Mouse (Mus musculus) C2C12 (cell line): ENCODE results near the gene Znrd1as. TPM values are rescaled to one million over a fixed set of nuclear protein-coding genes. Genes with fewer than 3 reads are reported as not detected.

Experiments
- H3K27me3 ChIP-seq: one replicate; pipeline ENCODE4 v1.6.1; 2011; ENCODE audit not compliant: control insufficient read depth, insufficient read depth, insufficient read length
- H3K36me3 ChIP-seq: one replicate; pipeline ENCODE4 v1.6.1; 2011; ENCODE audit not compliant: control insufficient read depth, insufficient read depth
- H3K4me3 ChIP-seq: one replicate; pipeline ENCODE4 v1.5.1; 2011; ENCODE audit warnings: mild to moderate bottlenecking, control low read depth; ENCODE audit not compliant: poor library complexity, insufficient read depth, severe bottlenecking
- H3K79me2 ChIP-seq: one replicate; pipeline ENCODE4 v1.6.1; 2011; ENCODE audit not compliant: control insufficient read depth, insufficient read depth
- H3K79me3 ChIP-seq: one replicate; pipeline ENCODE4 v1.6.1; 2011; ENCODE audit warnings: low read depth, control low read depth
- H3ac ChIP-seq: one replicate; pipeline ENCODE3; 2011; ENCODE audit warnings: low read depth; ENCODE audit not compliant: control insufficient read depth, insufficient read length
- CEBPB ChIP-seq: IDR thresholded peaks from one replicate; pipeline ENCODE4 v1.6.1; 2011; ENCODE audit warnings: low read depth, mild to moderate bottlenecking, control low read depth, moderate library complexity
- CTCF ChIP-seq: IDR thresholded peaks from one replicate; pipeline ENCODE4 v1.5.1; 2011; ENCODE audit not compliant: control insufficient read depth, insufficient read depth, insufficient read length
- FOSL1 ChIP-seq: IDR thresholded peaks from one replicate; pipeline ENCODE4 v1.8.0; 2011; ENCODE audit warnings: mild to moderate bottlenecking, low read length; ENCODE audit not compliant: poor library complexity, insufficient read depth, severe bottlenecking
- MAX ChIP-seq: IDR thresholded peaks from one replicate; pipeline ENCODE4 v1.6.1; 2011; ENCODE audit warnings: mild to moderate bottlenecking, control low read depth
- MYOD1 ChIP-seq: IDR thresholded peaks from one replicate; pipeline ENCODE4 v1.6.1; 2011; ENCODE audit warnings: low read depth; ENCODE audit not compliant: control insufficient read depth, insufficient read length
- MYOG ChIP-seq: IDR thresholded peaks from one replicate; pipeline ENCODE4 v1.6.1; 2011; ENCODE audit not compliant: control insufficient read depth, insufficient read length; ENCODE audit errors: extremely low read depth
- USF1 ChIP-seq: IDR thresholded peaks from one replicate; pipeline ENCODE4 v1.6.1; 2011; ENCODE audit warnings: low read depth, mild to moderate bottlenecking, control low read depth, moderate library complexity
- long read RNA-seq, 2 experiments: library from polyadenylated mRNA; unstranded; transcript quantifications; one replicate each; pipeline ENCODE4 v2.0.0; 2019 to 2020
- polyA plus RNA-seq: library from polyadenylated mRNA; unstranded; fragments of >200 nt; fragmentation: generic; extraction: Trizol; gene quantifications from one replicate; pipeline ENCODE4 v1.2.1, GENCODE M21; 2012; ENCODE audit warnings: missing spikeins

Znrd1as gene
- 3.2 TPM for polyA plus RNA-seq
- long read RNA-seq, experiment 1, partial matches to known transcripts: 0 of 6 reads
- long read RNA-seq, experiment 1, other reads (novel, unspliced or antisense): 1 of 6 reads
- long read RNA-seq, experiment 2: 0 reads

DNA sequence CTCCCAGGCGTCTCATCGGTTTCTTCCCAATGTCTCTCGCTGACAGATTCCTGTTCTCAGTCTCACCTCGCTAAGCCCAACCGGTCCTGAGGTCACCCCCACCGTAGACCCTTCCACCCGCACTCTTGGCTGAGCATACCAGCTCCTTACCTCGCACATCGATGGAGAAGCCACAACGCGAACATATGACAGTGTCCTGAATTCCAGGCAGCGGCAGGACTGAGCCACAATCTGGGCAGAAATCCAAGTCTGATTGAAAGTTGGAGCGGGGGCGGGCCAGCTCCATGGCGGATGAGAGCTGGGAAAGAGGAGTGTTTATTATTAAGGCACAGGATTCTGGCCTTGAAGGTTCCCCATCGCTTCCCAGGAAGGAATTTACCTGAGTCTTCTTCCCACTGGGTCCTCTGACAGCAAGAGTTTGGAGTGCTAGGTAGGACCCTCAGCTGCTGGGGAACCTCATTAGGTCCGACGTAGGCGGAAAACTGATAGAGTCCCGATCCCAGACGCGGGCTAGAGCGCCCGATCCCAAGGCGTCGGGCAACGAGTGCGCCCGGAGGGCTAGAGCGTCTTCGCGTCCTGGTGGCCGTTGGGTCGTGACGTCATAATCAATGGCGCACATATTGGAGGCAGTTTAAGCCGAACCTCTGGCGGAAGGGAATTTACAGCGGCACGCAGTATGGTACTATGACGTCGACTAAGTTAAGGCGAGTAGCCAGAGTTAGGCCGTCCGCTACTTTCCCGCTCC is at the start of gene Znrd1as, which contains the start of gene Znrd1:
Gene Znrd1as, plus strand, starts transcription at position 594 of the 745 bp plus-strand sequence.
Gene Znrd1, minus strand, starts transcription at position 561 of the 745 bp plus-strand sequence.
- Histone ChIP-seq H3K79me2 (peaks cover 37% of the 10 kb centered on the region), H3K79me3 (peaks cover 15% of the 10 kb centered on the region), H3K27me3 (no peaks in the 10 kb centered on the region), H3ac (peak within 1 kb of the TSS; percentile 78), H3K36me3 (peaks cover 32% of the 10 kb centered on the region), H3K4me3 (peak within 1 kb of the TSS; percentile 63)
- TF ChIP-seq MAX (peak; percentile 66), MYOD1 (no peak)

DNA sequence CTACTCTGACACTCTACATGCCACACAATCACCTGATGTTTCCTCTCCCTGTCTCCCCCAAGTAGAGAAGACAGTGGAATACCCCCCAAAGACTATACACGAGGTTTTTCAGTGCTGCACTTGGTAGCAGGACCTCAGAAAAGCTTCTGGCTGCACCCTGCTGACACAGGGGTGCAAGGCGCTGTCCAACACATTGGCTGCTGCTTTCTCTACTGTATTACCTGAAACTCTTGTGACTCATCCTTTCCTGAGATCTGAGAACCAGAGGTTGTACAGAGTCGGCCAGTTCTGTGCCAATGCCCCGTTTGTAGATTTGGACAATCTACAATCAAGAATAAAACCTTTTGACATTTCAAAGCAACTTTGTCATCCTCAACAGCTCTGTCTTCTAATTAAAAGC is 48.6 kb upstream of the Znrd1as start:
- Histone ChIP-seq H3K79me3 (no peaks in the 10 kb centered on the region), H3K36me3 (no peaks in the 10 kb centered on the region), H3K27me3 (peaks cover 22% of the 10 kb centered on the region), H3ac (no peak overlapping the region), H3K79me2 (no peaks in the 10 kb centered on the region), H3K4me3 (no peak overlapping the region)
- TF ChIP-seq USF1: no peak
- TF ChIP-seq MYOD1: no peak
- TF ChIP-seq CEBPB: no peak
- no peak for TF ChIP-seq CTCF
- no peak for TF ChIP-seq FOSL1
- TF ChIP-seq MAX: no peak
- no peak for TF ChIP-seq MYOG

DNA sequence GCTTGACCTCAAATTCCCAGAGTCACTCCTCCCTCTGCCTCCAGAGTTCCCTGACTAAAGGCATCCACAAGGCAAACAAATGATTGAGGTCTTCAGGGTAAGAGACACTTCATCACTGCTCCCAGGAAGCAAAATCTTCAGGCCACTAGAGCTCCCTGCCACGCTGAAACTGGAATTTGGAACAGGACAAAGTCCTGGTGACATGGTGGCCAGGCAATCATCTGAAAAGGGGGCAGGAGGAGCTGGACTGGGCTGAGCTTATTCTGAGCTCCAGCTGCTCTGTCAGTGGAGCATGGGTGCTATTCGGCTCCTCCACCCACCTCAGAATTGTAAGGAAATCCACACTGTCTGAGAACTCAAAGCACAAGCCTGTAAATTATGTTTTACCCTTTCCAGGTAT is 46.4 kb upstream of the Znrd1as start:
- TF ChIP-seq CTCF (no peak), FOSL1 (no peak), MYOG (no peak), USF1 (no peak), MAX (no peak), MYOD1 (no peak), CEBPB (no peak)
- peaks cover 15% of the 10 kb centered on the region for H3K27me3 ChIP-seq

DNA sequence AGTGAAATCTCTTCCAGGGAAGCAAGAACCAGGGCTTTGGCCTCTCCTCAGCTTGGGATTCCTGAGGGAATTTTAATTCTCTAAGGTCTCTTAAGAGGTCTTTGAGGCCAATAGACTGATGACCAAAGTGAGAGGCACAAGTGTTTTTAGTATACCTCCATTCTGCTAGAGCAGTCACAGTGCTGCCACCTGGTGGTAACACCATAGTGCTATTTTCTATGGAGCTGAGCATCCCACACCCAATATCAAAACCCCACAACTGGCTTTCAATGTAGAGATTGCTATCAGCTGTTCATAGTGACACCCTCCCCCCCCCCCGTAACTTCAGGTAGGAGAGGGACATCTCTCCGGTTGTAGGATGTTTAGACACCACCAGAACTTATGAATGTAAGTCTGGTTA is 44.3 kb upstream of the Znrd1as start:
- TF ChIP-seq CTCF: peak; percentile 27
- TF ChIP-seq MYOD1: no peak
- H3K36me3 ChIP-seq: no peaks in the 10 kb centered on the region
- H3K4me3 ChIP-seq: no peak overlapping the region
- H3K79me2 ChIP-seq: no peaks in the 10 kb centered on the region
- H3K79me3 ChIP-seq: no peaks in the 10 kb centered on the region
- H3K27me3 ChIP-seq: peaks cover 6% of the 10 kb centered on the region
- H3ac ChIP-seq: no peak overlapping the region

More for the DNA sequence above, 46.4 kb upstream of the Znrd1as start:
- Histone ChIP-seq H3K79me3 (no peaks in the 10 kb centered on the region), H3ac (no peak overlapping the region), H3K4me3 (no peak overlapping the region), H3K36me3 (no peaks in the 10 kb centered on the region), H3K79me2 (no peaks in the 10 kb centered on the region)

DNA sequence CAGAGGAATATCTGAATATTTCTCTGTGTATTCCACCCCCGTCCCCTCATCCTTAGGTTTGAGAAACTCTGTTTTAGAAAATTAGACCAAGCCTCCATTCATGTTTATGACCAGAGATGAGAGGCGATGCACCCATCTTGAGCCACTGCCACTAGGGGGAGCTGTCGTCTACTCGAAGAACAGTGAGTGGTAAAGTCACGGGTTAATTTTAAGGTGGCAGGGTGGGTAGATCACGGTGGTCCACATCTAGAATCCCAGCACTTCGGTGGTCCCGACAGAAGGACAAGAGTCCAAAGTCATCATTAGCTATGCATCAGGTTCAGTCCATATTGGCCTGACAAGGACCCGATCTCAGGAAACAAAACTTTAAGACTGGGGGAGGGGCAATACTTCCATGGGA is 43.3 kb upstream of the Znrd1as start:
- no peak for TF ChIP-seq MAX
- TF ChIP-seq CTCF: peak; percentile 72
- H3K27me3 ChIP-seq: no peaks in the 10 kb centered on the region
- no peaks in the 10 kb centered on the region for H3K79me3 ChIP-seq
- no peak overlapping the region for H3K4me3 ChIP-seq
- H3K79me2 ChIP-seq: no peaks in the 10 kb centered on the region
- no peak overlapping the region for H3ac ChIP-seq
- H3K36me3 ChIP-seq: no peaks in the 10 kb centered on the region

DNA sequence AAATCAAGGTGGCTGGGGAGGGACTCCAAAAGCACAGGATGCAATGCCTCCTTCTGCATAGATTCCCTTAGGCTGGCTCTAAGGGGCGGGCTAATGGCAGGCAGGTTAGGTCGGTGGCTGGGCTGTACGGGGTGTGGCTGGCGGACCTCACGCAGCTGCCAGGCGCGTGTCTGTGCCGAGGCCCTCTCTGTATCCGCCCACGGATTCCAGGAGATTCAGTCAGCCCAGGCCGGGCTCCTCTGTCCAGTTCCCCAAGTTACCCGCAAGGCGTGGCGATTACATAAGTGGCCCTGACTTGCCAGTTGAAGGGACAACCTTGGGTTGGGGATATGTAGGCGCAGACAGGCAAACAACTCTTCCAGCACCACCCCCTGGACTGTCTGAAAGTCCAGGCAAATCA is 38.2 kb upstream of the Znrd1as start:
- Histone ChIP-seq H3K79me2 (no peaks in the 10 kb centered on the region), H3K79me3 (no peaks in the 10 kb centered on the region), H3K27me3 (no peaks in the 10 kb centered on the region), H3K36me3 (no peaks in the 10 kb centered on the region), H3ac (no peak overlapping the region), H3K4me3 (no peak overlapping the region)
- TF ChIP-seq MYOG (no peak), MAX (no peak), MYOD1 (no peak), CTCF (no peak), CEBPB (no peak), USF1 (no peak), FOSL1 (no peak)
